Comparison of ENCODE assay signal across 8 mouse cellular contexts in genomic region chr17:69349014-69349531, GRCm38 (mm10). TPM values are rescaled to one million over a fixed set of nuclear protein-coding genes. Genes with fewer than 3 reads are reported as not detected.
DNase-seq lines count a peak whose midpoint lies in the region; ATAC-seq and TF ChIP-seq lines count a peak whose summit lies in the region.

No protein-coding gene starts in this region.

- H3K27ac ChIP-seq in kidney, adult 2 months (ENCODE audit: insufficient read depth, low read depth, low read length): no peak overlapping the region
- no peak overlapping the region for H3K27ac ChIP-seq in bone marrow, adult 2 months (ENCODE audit: control insufficient read depth, insufficient read depth, low read depth, low read length, poor library complexity)
- no peak overlapping the region for H3K27ac ChIP-seq in embryonic facial prominence, embryonic 14.5 days (replicated peaks; ENCODE audit: low read depth, low read length)
- no peak overlapping the region for H3K27ac ChIP-seq in hindbrain, postnatal 0 days
- H3K27ac ChIP-seq in limb, embryonic 10.5 days: no peak overlapping the region

- no peak overlapping the region for H3K9ac ChIP-seq in embryonic facial prominence, embryonic 14.5 days (ENCODE audit: low read depth, low read length)
- no peak overlapping the region for H3K9ac ChIP-seq in hindbrain, postnatal 0 days (replicated peaks; ENCODE audit: low read length)

- peak; percentile 10 for DNase-seq in kidney, adult 2 months
- no peak for DNase-seq in kidney, adult 11 months
- DNase-seq in embryonic facial prominence, embryonic 14.5 days (ENCODE audit: low spot score): peak; percentile 81
- peak; percentile 84 for DNase-seq in hindbrain, postnatal 0 days (ENCODE audit: low spot score)
- peak; percentile 49 for DNase-seq in limb, embryonic 10.5 days (ENCODE audit: low spot score)
- DNase-seq in neural tube, embryonic 10.5 days (ENCODE audit: extremely low spot score, low spot score): peak; percentile 38
- no peak for DNase-seq in spleen, postnatal 14 days (ENCODE audit: low spot score in 2 of 2)

- no peak overlapping the region for H3K4me2 ChIP-seq in embryonic facial prominence, embryonic 14.5 days (ENCODE audit: low read depth, low read length)
- H3K4me2 ChIP-seq in hindbrain, postnatal 0 days (ENCODE audit: low read depth, low read length): no peak overlapping the region

- H3K4me3 ChIP-seq in kidney, adult 2 months (ENCODE audit: insufficient read depth, low read depth, low read length): no peak overlapping the region
- no peak overlapping the region for H3K4me3 ChIP-seq in bone marrow, adult 2 months (replicated peaks; ENCODE audit: control insufficient read depth, low read depth, low read length)
- H3K4me3 ChIP-seq in embryonic facial prominence, embryonic 14.5 days (ENCODE audit: low read depth, low read length): no peak overlapping the region
- no peak overlapping the region for H3K4me3 ChIP-seq in hindbrain, postnatal 0 days (ENCODE audit: low read length)
- H3K4me3 ChIP-seq in limb, embryonic 10.5 days: no peak overlapping the region

- TF ChIP-seq POLR2A in kidney, adult 2 months (IDR thresholded peaks at IDR 0.05; ENCODE audit: low read depth, low read length): no peak
- no peak for TF ChIP-seq POLR2A in bone marrow, adult 2 months (IDR thresholded peaks at IDR 0.05; ENCODE audit: borderline replicate concordance, control insufficient read depth, low read depth, low read length)

- TF ChIP-seq CTCF in kidney, adult 2 months (conservative IDR thresholded peaks at IDR 0.05; ENCODE audit: insufficient read depth, insufficient read length, low read depth, low read length): peak; percentile 50
- TF ChIP-seq CTCF in bone marrow, adult 2 months (IDR thresholded peaks at IDR 0.05; ENCODE audit: control insufficient read depth, insufficient read depth, low read length): peak; percentile 43; the same call in 1 of the 2 replicates
- TF ChIP-seq CTCF in hindbrain, postnatal 0 days (IDR thresholded peaks at IDR 0.05; ENCODE audit: low read depth): peak; percentile 83

- H3K27me3 ChIP-seq in kidney, adult 2 months (replicated peaks; ENCODE audit: control insufficient read depth, insufficient read depth, low read length): no peaks in the 10 kb centered on the region
- H3K27me3 ChIP-seq in embryonic facial prominence, embryonic 14.5 days (replicated peaks; ENCODE audit: control insufficient read depth, insufficient read depth, low read length): no peaks in the 10 kb centered on the region
- no peaks in the 10 kb centered on the region for H3K27me3 ChIP-seq in hindbrain, postnatal 0 days (ENCODE audit: insufficient read depth, low read length)
- H3K27me3 ChIP-seq in limb, embryonic 10.5 days (ENCODE audit: low read depth, poor library complexity, severe bottlenecking): no peaks in the 10 kb centered on the region

- 21% methylated on average over 8 of the region's 8 CpGs for WGBS in kidney, adult 2 months
- 5% methylated on average over 8 of the region's 8 CpGs for WGBS in bone marrow, adult 2 months
- 22% methylated on average over 8 of the region's 8 CpGs for WGBS in embryonic facial prominence, embryonic 14.5 days
- 25% methylated on average over 8 of the region's 8 CpGs for whole genome bisulfite sequencing in hindbrain, postnatal 0 days
- 29% methylated on average over 8 of the region's 8 CpGs for WGBS in limb, embryonic 10.5 days

- no peaks in the 10 kb centered on the region for H3K9me3 ChIP-seq in embryonic facial prominence, embryonic 14.5 days (ENCODE audit: control insufficient read depth, low read length)
- H3K9me3 ChIP-seq in hindbrain, postnatal 0 days (ENCODE audit: low read length): no peaks in the 10 kb centered on the region
- no peaks in the 10 kb centered on the region for H3K9me3 ChIP-seq in limb, embryonic 10.5 days (replicated peaks)

- ATAC-seq in embryonic facial prominence, embryonic 14.5 days (ENCODE audit: low read depth): peak; percentile 65
- peak; percentile 73 for ATAC-seq in hindbrain, postnatal 0 days

- H3K36me3 ChIP-seq in kidney, adult 2 months (ENCODE audit: control insufficient read depth, insufficient read depth, low read length): no peaks in the 10 kb centered on the region
- H3K36me3 ChIP-seq in embryonic facial prominence, embryonic 14.5 days (ENCODE audit: control insufficient read depth, insufficient read depth, low read length): no peaks in the 10 kb centered on the region
- H3K36me3 ChIP-seq in hindbrain, postnatal 0 days (ENCODE audit: insufficient read depth, low read length): no peaks in the 10 kb centered on the region
- no peaks in the 10 kb centered on the region for H3K36me3 ChIP-seq in limb, embryonic 10.5 days

- no peaks in the 10 kb centered on the region for H3K4me1 ChIP-seq in kidney, adult 2 months (ENCODE audit: control insufficient read depth, insufficient read depth, low read length)
- H3K4me1 ChIP-seq in bone marrow, adult 2 months (ENCODE audit: control insufficient read depth, insufficient read depth, low read length): no peaks in the 10 kb centered on the region
- H3K4me1 ChIP-seq in embryonic facial prominence, embryonic 14.5 days (ENCODE audit: control insufficient read depth, insufficient read depth, low read length): no peaks in the 10 kb centered on the region
- H3K4me1 ChIP-seq in hindbrain, postnatal 0 days (ENCODE audit: insufficient read depth, low read length): no peaks in the 10 kb centered on the region
- H3K4me1 ChIP-seq in limb, embryonic 10.5 days: no peaks in the 10 kb centered on the region

RNA-seq across cellular contexts. Expression of gene Zbtb14, which starts 33.8 kb away (rescaled TPM):
- 4.8 and 5.2 TPM in 2 replicates for polyA plus RNA-seq in kidney, adult 2 months (2012; rRNA removed)
- 6.4 and 7.5 TPM in 2 replicates for polyA plus RNA-seq in bone marrow, adult 2 months (2011; ENCODE audit: insufficient read depth, insufficient read length, low replicate concordance, missing spikeins)
- 15.2 and 19.2 TPM in 2 replicates for polyA plus RNA-seq in embryonic facial prominence, embryonic 14.5 days (2014; fragmentation: Nextera tagmentation; extraction: Ambion mirVana)
- total RNA-seq in hindbrain, postnatal 0 days (2014; rRNA removed): 19.2 and 22.2 TPM in 2 replicates
- polyA plus RNA-seq in hindbrain, postnatal 0 days (2015; fragmentation: Nextera tagmentation; extraction: Ambion mirVana): 19.5 and 20.5 TPM in 2 replicates
- polyA plus RNA-seq in limb, embryonic 10.5 days (2016; fragmentation: Nextera tagmentation; extraction: Ambion mirVana): 26.6 and 30.3 TPM in 2 replicates

Comparison
In these comparisons a context has a peak if more than half of its experiments do, and no peak if none do; other contexts are left out.
1. DNase-seq: peak in kidney, adult 2 months (single experiment), embryonic facial prominence, embryonic 14.5 days (single experiment), hindbrain, postnatal 0 days (single experiment), limb, embryonic 10.5 days (single experiment) and neural tube, embryonic 10.5 days (single experiment); none in kidney, adult 11 months (single experiment) and spleen, postnatal 14 days (0 of 2).
2. Peak in every context shown above with its lines, with median percentiles within 50 percentile points of each other: CTCF ChIP-seq.